Mouse (Mus musculus) lung, adult 2 months (tissue): ENCODE results near the gene Cmtr2.

Source experiments
- CTCF ChIP-seq: fragments of 200-500 bp; IDR thresholded peaks from 2 replicates; pipeline ENCODE4 v1.5.1; 2011; ENCODE audit warnings: mild to moderate bottlenecking, low read length, control low read depth; ENCODE audit not compliant: insufficient read depth
- POLR2A ChIP-seq: fragments of 200-500 bp; IDR thresholded peaks from 2 replicates; pipeline ENCODE4 v1.6.1; 2011; ENCODE audit warnings: low read depth, mild to moderate bottlenecking, control low read depth, low read length, borderline replicate concordance; ENCODE audit errors: extremely low read depth

- TF ChIP-seq POLR2A: no peak
- no peak for TF ChIP-seq CTCF
These were observed 37.9 kb upstream of the Cmtr2 start for GRCm38 (mm10) chr8:110177359-110178155.
